Mouse (Mus musculus): ENCODE data around the gene Zrsr1.

Gene Zrsr1

DNA sequence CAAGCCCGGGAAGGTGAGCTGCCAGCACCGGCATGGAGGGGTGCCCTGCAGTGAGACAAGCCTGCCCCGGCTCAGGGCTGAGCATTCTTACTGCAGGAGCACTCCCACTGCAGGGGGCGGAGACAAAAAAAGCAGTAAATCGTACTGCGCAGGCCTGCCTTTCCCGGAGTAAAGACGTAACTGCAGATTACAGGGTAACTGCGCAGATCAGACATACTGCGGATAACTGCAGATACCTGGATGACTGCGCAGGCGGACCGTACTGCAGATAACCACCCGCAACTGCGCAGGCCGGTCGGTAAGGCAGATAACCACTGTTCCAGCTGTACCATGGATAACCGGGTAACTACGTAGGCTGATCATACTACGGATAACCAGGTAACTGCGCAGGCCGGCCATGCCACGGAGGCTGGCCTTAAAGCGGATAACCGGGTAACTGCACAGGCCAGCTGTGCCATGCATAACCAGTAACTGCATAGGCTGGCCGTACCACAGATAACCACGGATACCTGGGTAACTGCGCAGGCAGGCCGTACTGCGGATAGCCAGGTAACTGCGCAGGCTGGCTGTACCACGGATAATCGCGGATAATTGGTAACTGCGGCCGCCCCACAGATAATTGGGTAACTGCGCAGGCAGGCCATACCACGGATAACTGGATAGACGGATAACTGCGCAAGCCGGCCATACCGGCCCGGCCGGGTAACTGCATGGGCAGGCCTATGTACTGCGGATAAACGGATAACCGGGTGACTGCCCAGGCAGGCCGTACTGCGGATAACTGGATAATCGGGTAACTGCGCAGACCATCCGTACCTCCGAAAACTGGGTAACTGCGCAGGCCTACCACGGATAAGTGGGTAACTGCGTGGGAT lies at the start of gene Zrsr1:
TSS of gene Zrsr1 (plus strand) at position 171 of the 875 bp plus-strand sequence.
- in situ Hi-C loops (cut with MboI, MseI): loop anchor here (25.0 kb wide), 1 partner anchor 735 kb away; no protein-coding TSS in a partner anchor

GRCm38 (mm10) chr11:22922546-22922945 lies 49.3 kb upstream of the Zrsr1 start:
- in situ Hi-C loops (cut with MboI, MseI): no loop called here

- in situ Hi-C loops (cut with MboI, MseI): no loop called here
Observed at GRCm38 (mm10) chr11:22923606-22924005, 48.2 kb upstream of the Zrsr1 start.

GRCm38 (mm10) chr11:22928586-22929169 lies 43.1 kb upstream of the Zrsr1 start:
- in situ Hi-C loops (cut with MboI, MseI): no loop called here

- in situ Hi-C loops (cut with MboI, MseI): loop anchor here (5.0 kb wide), 1 partner anchor 78 kb away; no protein-coding TSS in a partner anchor
Observed at GRCm38 (mm10) chr11:22930129-22930528, 41.7 kb upstream of the Zrsr1 start.

- in situ Hi-C loops (cut with MboI, MseI): loop anchor here (5.0 kb wide), 1 partner anchor 79 kb away; no protein-coding TSS in a partner anchor
Observed at GRCm38 (mm10) chr11:22931320-22931905, 40.4 kb upstream of the Zrsr1 start.

DNA sequence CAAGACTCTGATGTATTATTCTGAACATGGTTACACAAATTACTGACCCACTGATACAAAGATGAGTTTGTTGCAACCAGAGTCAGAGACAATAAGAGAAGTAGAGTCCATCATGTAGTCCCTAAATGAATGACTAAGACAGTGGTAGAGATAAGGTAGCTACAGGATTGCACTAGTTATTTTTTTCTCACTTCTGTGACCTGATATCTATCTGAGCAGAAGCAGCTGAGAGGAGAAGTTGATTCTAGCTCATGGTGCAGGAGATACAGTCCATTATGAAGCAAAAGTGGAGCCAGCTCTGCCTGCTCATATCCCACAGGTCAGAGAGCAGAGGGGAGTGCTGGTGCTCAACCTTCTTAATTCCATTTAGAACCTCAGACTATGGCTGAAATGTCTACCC lies 39.6 kb upstream of the Zrsr1 start:
- in situ Hi-C loops (cut with MboI, MseI): loop anchor here (5.0 kb wide), 1 partner anchor 80 kb away; no protein-coding TSS in a partner anchor

- in situ Hi-C loops (cut with MboI, MseI): no loop called here
Observed at GRCm38 (mm10) chr11:22936446-22937125, 35.2 kb upstream of the Zrsr1 start.

DNA sequence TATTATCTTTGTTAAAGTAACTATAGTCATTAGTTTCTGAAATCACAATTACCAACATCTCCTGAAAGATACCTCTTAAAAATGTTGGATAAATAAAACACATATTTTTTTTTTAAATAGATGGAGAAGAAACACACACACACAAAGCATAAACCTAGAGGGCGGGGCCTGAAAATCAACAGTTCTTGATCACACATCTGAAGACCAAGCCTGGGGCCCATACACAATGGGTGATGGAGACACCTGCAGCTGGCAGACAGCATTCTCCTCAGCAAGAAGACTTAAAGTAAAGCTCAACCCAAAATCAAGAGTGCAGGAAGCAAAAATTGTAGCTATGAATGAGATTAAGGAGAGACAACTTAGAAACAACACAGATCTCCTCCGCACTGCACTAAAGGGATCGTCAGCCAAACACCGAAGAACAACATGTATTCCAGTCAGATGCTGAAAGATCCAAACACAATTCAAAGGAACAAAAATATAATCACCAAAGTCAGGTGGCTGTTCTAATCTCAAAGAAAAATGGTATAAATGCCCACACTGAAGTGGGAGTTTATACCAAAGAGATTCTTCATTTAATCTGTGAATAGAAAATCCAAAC lies 34.0 kb upstream of the Zrsr1 start:
- in situ Hi-C loops (cut with MboI, MseI): no loop called here

- in situ Hi-C loops (cut with MboI, MseI): no loop called here
Observed at GRCm38 (mm10) chr11:22938983-22939382, 32.8 kb upstream of the Zrsr1 start.

- in situ Hi-C loops (cut with MboI, MseI): loop anchor here (10.0 kb wide), 1 partner anchor 434 kb away; the partner anchor contains the start of gene Tmem17
Observed at GRCm38 (mm10) chr11:22949101-22949500, 22.7 kb upstream of the Zrsr1 start.

- in situ Hi-C loops (cut with MboI, MseI): loop anchor here (5.0 to 25.0 kb wide), 2 partner anchors 313 to 713 kb away; no protein-coding TSS in a partner anchor
Observed at GRCm38 (mm10) chr11:22950131-22950530, 21.7 kb upstream of the Zrsr1 start.

- in situ Hi-C loops (cut with MboI, MseI): loop anchor here (5.0 to 25.0 kb wide), 2 partner anchors 315 to 715 kb away; no protein-coding TSS in a partner anchor
Observed at GRCm38 (mm10) chr11:22952668-22953067, 19.1 kb upstream of the Zrsr1 start.

DNA sequence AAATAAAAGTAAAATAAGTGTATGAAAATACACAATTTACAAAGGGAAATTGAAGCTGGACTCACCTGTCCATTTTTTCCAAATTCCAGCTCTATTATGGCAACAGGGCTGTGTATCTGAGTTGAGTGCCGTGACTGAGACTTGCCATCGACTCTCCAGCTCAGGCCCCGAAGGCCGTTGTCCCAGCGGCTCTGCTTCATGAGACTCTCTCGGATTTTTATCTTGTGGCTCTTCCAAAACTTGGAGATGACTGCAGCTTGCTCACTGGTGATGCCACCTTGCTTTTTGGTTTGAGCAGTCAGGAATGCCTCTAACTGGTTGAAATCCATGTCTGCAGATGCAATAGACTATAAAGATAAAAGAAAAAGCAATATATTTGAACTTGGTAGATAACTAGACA lies 15.5 kb upstream of the Zrsr1 start:
- in situ Hi-C loops (cut with MboI, MseI): loop anchor here (25.0 kb wide), 1 partner anchor 719 kb away; no protein-coding TSS in a partner anchor

DNA sequence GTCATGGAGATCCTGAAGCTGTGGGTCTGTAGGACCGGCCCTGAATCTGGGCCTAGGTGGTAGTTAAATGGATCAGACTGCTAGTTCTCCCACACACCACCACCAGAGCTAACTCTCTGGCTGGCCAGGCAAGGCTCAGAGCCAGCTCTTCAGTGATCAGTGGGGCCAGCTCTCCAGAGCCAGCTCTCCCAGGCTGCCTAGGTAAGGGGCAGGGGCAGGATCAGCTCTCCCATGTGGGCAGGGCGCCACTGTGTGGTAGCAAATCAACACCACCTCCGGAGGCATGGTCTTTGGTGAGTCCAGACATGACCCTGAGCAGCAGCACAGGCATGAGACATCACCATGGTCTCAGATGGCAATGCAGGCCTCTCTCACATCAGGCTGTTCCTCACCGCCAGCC lies 15.0 kb upstream of the Zrsr1 start:
- in situ Hi-C loops (cut with MboI, MseI): loop anchor here (25.0 kb wide), 1 partner anchor 720 kb away; no protein-coding TSS in a partner anchor

DNA sequence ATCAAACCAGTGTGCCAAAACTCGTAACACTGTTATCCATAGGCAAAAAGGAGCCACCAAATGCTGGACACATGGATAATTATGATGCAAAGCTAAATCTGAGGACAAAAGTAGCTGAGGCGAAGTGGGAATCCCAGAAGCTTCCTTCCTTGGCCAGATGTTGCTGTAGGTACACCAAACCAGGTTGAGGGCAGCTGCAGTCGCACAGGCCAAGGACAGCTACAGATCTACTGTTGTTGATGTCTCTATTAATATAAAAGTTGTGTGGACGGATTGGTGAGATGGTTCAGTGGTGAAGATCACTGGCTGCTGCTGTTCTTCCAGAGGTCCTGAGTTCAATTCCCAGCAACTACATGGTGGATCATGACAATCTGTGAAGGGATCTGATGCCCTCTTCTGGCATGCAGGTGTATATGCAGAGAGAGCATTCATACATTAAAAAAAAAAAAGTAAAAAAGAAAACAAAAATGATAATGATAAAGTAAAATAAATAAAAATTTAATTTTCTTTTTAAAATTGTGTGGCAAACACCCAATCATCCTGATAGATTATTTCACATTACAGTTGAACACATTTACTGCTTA lies 13.9 kb upstream of the Zrsr1 start:
- in situ Hi-C loops (cut with MboI, MseI): loop anchor here (25.0 kb wide), 1 partner anchor 721 kb away; no protein-coding TSS in a partner anchor

DNA sequence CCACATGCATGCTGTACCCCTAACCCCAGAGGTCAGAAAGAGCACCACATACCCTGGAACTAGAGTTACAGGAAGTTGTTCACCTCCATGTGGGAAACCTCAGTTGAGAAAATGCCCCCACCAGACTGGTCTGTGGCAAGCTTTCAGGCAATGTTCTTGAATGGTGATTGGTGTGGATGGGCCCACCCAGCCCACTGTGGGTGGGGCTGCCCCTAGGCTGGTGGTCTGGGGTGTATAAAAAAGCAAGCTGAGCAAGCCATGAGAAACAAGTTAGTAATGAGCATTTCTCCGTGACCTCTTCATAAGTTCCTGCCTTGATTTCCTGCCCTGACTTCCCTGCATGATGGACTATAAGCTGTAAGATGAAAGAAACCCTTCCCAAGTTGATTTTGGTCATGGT lies 9.7 kb upstream of the Zrsr1 start:
- in situ Hi-C loops (cut with MboI, MseI): loop anchor here (25.0 kb wide), 1 partner anchor 725 kb away; no protein-coding TSS in a partner anchor

- in situ Hi-C loops (cut with MboI, MseI): loop anchor here (25.0 kb wide), 1 partner anchor 727 kb away; no protein-coding TSS in a partner anchor
Observed at GRCm38 (mm10) chr11:22964401-22964800, 7.4 kb upstream of the Zrsr1 start.

- in situ Hi-C loops (cut with MboI, MseI): loop anchor here (25.0 kb wide), 1 partner anchor 728 kb away; no protein-coding TSS in a partner anchor
Observed at GRCm38 (mm10) chr11:22965503-22965902, 6.3 kb upstream of the Zrsr1 start.

DNA sequence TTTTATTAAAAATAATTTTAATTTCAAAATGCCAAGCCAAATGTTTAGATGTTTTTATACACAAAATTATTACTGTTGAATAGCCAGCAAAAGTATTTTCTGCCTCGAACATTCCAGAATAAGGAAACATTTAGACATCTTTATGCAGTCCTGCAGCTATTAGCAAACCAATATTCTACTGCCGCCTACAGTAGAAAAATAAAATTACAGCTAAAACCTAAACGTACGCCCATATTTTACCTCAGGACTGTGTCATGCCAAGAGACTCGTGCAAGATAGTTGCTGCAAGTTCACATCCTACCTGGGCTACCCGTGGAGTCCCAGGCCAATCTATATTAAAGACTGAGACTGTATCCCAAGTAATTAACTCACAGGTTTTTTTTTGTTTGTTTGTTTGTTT lies 2.3 kb upstream of the Zrsr1 start:
- in situ Hi-C loops (cut with MboI, MseI): loop anchor here (25.0 kb wide), 1 partner anchor 732 kb away; no protein-coding TSS in a partner anchor

All from T-helper 1 cell (primary cell).